Mouse (Mus musculus): ENCODE measurements at regions not wholly inside any gene's neighbourhood (a gene's known extent, or its start where the extent isn't known, plus 50 kb on each side); places are given as distances from the start of the nearest gene placed in this dataset.
"Not testable (repeated sequence)": the region's sequence is repeated elsewhere in the genome, so short reads cannot be mapped to it uniquely, and the experiment has no call there.

GRCm38 (mm10) chr10:38704762-38705130, 116.8 kb downstream of the Rfpl4b start:
- DNase-seq (ENCODE audit: low spot score in 2 of 2) = not testable (repeated sequence)

GRCm38 (mm10) chr10:38703954-38704761, 117.4 kb downstream of the Rfpl4b start:
- DNase-seq (ENCODE audit: low spot score in 2 of 2) = no peak

GRCm38 (mm10) chr10:38677453-38677852, 144.1 kb downstream of the Rfpl4b start:
- no peak for DNase-seq (ENCODE audit: low spot score in 2 of 2)

GRCm38 (mm10) chr10:38668610-38669009, 153.0 kb downstream of the Rfpl4b start:
- DNase-seq (ENCODE audit: low spot score in 2 of 2) = no peak

- no peak for DNase-seq (ENCODE audit: low spot score in 2 of 2)
Measured at GRCm38 (mm10) chr10:38667841-38668240, 153.7 kb downstream of the Rfpl4b start.

- DNase-seq (ENCODE audit: low spot score in 2 of 2) = no peak
Measured at GRCm38 (mm10) chr10:38635695-38636094, 185.9 kb downstream of the Rfpl4b start.

GRCm38 (mm10) chr10:38629907-38630505, 191.6 kb downstream of the Rfpl4b start:
- no peak for DNase-seq (ENCODE audit: low spot score in 2 of 2)

- DNase-seq (ENCODE audit: low spot score in 2 of 2) = no peak
Measured at GRCm38 (mm10) chr10:38623399-38623798, 198.2 kb downstream of the Rfpl4b start.

- no peak for DNase-seq (ENCODE audit: low spot score in 2 of 2)
Measured at GRCm38 (mm10) chr10:38609606-38610510, 211.7 kb downstream of the Rfpl4b start.

GRCm38 (mm10) chr10:38586061-38586460, 235.5 kb downstream of the Rfpl4b start:
- no peak for DNase-seq (ENCODE audit: low spot score in 2 of 2)

- DNase-seq (ENCODE audit: low spot score in 2 of 2) = no peak
Measured at GRCm38 (mm10) chr10:38575726-38576125, 245.9 kb downstream of the Rfpl4b start.

GRCm38 (mm10) chr10:38573728-38574127, 247.9 kb downstream of the Rfpl4b start:
- no peak for DNase-seq (ENCODE audit: low spot score in 2 of 2)

GRCm38 (mm10) chr10:38573146-38573545, 248.4 kb downstream of the Rfpl4b start:
- no peak for DNase-seq (ENCODE audit: low spot score in 2 of 2)

GRCm38 (mm10) chr10:38567270-38567669, 254.3 kb downstream of the Rfpl4b start:
- no peak for DNase-seq (ENCODE audit: low spot score in 2 of 2)

GRCm38 (mm10) chr10:38566361-38566760, 255.2 kb downstream of the Rfpl4b start:
- no peak for DNase-seq (ENCODE audit: low spot score in 2 of 2)

GRCm38 (mm10) chr10:38555040-38555439, 266.5 kb downstream of the Rfpl4b start:
- DNase-seq (ENCODE audit: low spot score in 2 of 2) = no peak

- DNase-seq (ENCODE audit: low spot score in 2 of 2) = peak; percentile 12 to 13
Measured at GRCm38 (mm10) chr10:38553688-38554680, 267.6 kb downstream of the Rfpl4b start.

GRCm38 (mm10) chr10:38553326-38553687, 268.3 kb downstream of the Rfpl4b start:
- DNase-seq (ENCODE audit: low spot score in 2 of 2) = no peak

GRCm38 (mm10) chr10:38552350-38553076, 269.1 kb downstream of the Rfpl4b start:
- no peak for DNase-seq (ENCODE audit: low spot score in 2 of 2)

- no peak for DNase-seq (ENCODE audit: low spot score in 2 of 2)
Measured at GRCm38 (mm10) chr10:38540031-38540430, 281.5 kb downstream of the Rfpl4b start.
